Mouse (Mus musculus): ENCODE results near the gene Plcg2.
A peak's percentile ranks its signal among the peaks of the same experiment; 100 is the strongest.

The Plcg2 gene

GRCm38 (mm10) chr8:117484731-117485130 lies 13.4 kb upstream of the Plcg2 start:
- DNase-seq (ENCODE audit: low read depth in 2 of 2, low spot score in 2 of 2): no peak

GRCm38 (mm10) chr8:117485316-117485715 lies 12.8 kb upstream of the Plcg2 start:
- no peak for DNase-seq (ENCODE audit: low read depth in 2 of 2, low spot score in 2 of 2)

GRCm38 (mm10) chr8:117488246-117489005 lies 9.7 kb upstream of the Plcg2 start:
- DNase-seq (ENCODE audit: low read depth in 2 of 2, low spot score in 2 of 2): no peak

GRCm38 (mm10) chr8:117493543-117493942 lies 4.5 kb upstream of the Plcg2 start:
- DNase-seq (ENCODE audit: low read depth in 2 of 2, low spot score in 2 of 2): no peak

- no peak for DNase-seq (ENCODE audit: low read depth in 2 of 2, low spot score in 2 of 2)
Observed at GRCm38 (mm10) chr8:117494874-117495273, 3.2 kb upstream of the Plcg2 start.

GRCm38 (mm10) chr8:117498915-117499540 lies 937 bp downstream of the Plcg2 start:
- no peak for DNase-seq (ENCODE audit: low read depth in 2 of 2, low spot score in 2 of 2)

GRCm38 (mm10) chr8:117500232-117500823 lies 2.2 kb downstream of the Plcg2 start:
- no peak for DNase-seq (ENCODE audit: low read depth in 2 of 2, low spot score in 2 of 2)

GRCm38 (mm10) chr8:117501323-117501722 lies 3.2 kb downstream of the Plcg2 start:
- no peak for DNase-seq (ENCODE audit: low read depth in 2 of 2, low spot score in 2 of 2)

- no peak for DNase-seq (ENCODE audit: low read depth in 2 of 2, low spot score in 2 of 2)
Observed at GRCm38 (mm10) chr8:117503405-117504069, 5.4 kb downstream of the Plcg2 start.

GRCm38 (mm10) chr8:117507703-117508102 lies 9.6 kb downstream of the Plcg2 start:
- DNase-seq (ENCODE audit: low read depth in 2 of 2, low spot score in 2 of 2): no peak

GRCm38 (mm10) chr8:117516876-117517565 lies 18.9 kb downstream of the Plcg2 start:
- DNase-seq (ENCODE audit: low read depth in 2 of 2, low spot score in 2 of 2): no peak

- no peak for DNase-seq (ENCODE audit: low read depth in 2 of 2, low spot score in 2 of 2)
Observed at GRCm38 (mm10) chr8:117517861-117518260, 19.8 kb downstream of the Plcg2 start.

- no peak for DNase-seq (ENCODE audit: low read depth in 2 of 2, low spot score in 2 of 2)
Observed at GRCm38 (mm10) chr8:117518873-117519272, 20.8 kb downstream of the Plcg2 start.

- DNase-seq (ENCODE audit: low read depth in 2 of 2, low spot score in 2 of 2): no peak
Observed at GRCm38 (mm10) chr8:117526185-117526584, 28.1 kb downstream of the Plcg2 start.

GRCm38 (mm10) chr8:117527983-117528382 lies 29.9 kb downstream of the Plcg2 start:
- no peak for DNase-seq (ENCODE audit: low read depth in 2 of 2, low spot score in 2 of 2)

GRCm38 (mm10) chr8:117529177-117529576 lies 31.1 kb downstream of the Plcg2 start:
- no peak for DNase-seq (ENCODE audit: low read depth in 2 of 2, low spot score in 2 of 2)

- DNase-seq (ENCODE audit: low read depth in 2 of 2, low spot score in 2 of 2): peak; percentile 4 to 16
Observed at GRCm38 (mm10) chr8:117532381-117532972, 34.4 kb downstream of the Plcg2 start.

- no peak for DNase-seq (ENCODE audit: low read depth in 2 of 2, low spot score in 2 of 2)
Observed at GRCm38 (mm10) chr8:117536862-117537261, 38.8 kb downstream of the Plcg2 start.

- no peak for DNase-seq (ENCODE audit: low read depth in 2 of 2, low spot score in 2 of 2)
Observed at GRCm38 (mm10) chr8:117537751-117538150, 39.7 kb downstream of the Plcg2 start.

- no peak for DNase-seq (ENCODE audit: low read depth in 2 of 2, low spot score in 2 of 2)
Observed at GRCm38 (mm10) chr8:117542951-117543350, 44.9 kb downstream of the Plcg2 start.

- DNase-seq (ENCODE audit: low read depth in 2 of 2, low spot score in 2 of 2): no peak
Observed at GRCm38 (mm10) chr8:117543789-117544188, 45.7 kb downstream of the Plcg2 start.

All from CD8-positive naive resting alpha-beta T cell, adult 2 months (primary cell).